In the genomic region with DNA sequence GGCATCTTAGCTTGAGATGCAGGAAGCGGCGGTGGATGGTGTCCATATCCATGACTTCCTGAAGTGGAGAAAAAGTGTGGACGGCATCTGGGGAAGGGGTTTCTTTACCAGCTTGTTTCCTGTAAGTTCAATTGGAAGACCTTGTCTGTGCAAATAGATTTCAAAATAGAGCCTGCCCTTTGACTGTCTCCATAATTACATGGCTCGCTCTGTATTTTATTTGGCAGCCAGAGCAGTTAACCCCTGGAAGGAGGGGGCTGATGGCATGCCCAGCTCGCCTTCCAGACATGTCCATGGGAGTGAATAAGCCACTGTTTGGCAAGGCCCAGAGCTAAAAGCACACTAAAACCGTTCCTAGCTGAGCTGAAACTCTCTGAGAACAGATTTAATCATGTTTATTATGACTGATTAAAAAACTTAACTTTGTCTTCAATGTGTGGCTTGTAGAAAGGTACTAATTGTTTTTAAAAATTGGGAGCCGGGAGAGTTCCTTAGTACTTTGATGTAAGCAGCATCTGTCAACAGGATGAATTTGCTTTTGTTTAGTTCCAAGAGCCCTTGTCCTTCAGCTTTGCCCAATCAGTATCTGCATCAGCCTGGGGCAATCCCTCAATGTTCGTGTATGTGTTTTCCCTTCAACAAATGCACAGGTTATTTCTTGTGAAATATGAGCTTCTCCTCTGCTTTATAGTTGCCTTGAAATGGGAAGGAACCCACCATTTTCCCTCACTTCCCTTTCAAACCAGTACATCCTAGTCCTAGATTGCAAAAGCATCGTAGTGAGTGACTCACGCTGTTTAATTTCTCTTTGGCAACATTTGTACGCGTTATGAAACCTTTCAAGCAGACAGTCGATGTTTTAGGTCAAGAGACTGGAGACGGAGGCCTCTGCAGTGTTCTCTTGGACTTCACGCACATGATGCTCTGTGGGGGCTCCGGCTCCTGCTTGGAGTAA, we compare ENCODE assay signal across 10 mouse cellular contexts. TPM values are rescaled to one million over a fixed set of nuclear protein-coding genes. Genes with fewer than 3 reads are reported as not detected.
DNase-seq lines count a peak whose midpoint lies in the region; ATAC-seq lines count a peak whose summit lies in the region.
"Had no signal": no experiment of that assay in that cellular context is flagged by ENCODE, and none has a peak within 500 bp of the region (broad histone marks: within the 10 kb centered on the region; RNA-seq: fewer than 3 reads in every experiment).

No protein-coding gene starts in this region.

- H3K27ac ChIP-seq in liver, embryonic 15.5 days (replicated peaks): 0 out of 2 replicates have a peak overlapping the region, but pooled peaks have one; percentile 11
- H3K27ac ChIP-seq: hindbrain, embryonic 12.5 days; neural tube, embryonic 12.5 days had no signal

- H3K4me3 ChIP-seq in liver, embryonic 15.5 days (replicated peaks): no peak overlapping the region
- H3K4me3 ChIP-seq: hindbrain, embryonic 12.5 days; neural tube, embryonic 12.5 days had no signal

- no peaks in the 10 kb centered on the region for H3K27me3 ChIP-seq in liver, embryonic 15.5 days
- H3K27me3 ChIP-seq: hindbrain, embryonic 12.5 days; neural tube, embryonic 12.5 days had no signal

- no peak for DNase-seq in liver
- peak; percentile 44 for DNase-seq in adrenal gland, postnatal 14 days
- DNase-seq in fibroblast of lung, adult 2 months (ENCODE audit: low read depth): peak; percentile 91
- no peak for DNase-seq in testis, postnatal 14 days (ENCODE audit: low spot score)
- DNase-seq in heart, adult 11 months: no peak
- DNase-seq: cerebellum, adult 18-20 months had no signal

- no peak overlapping the region for H3K9ac ChIP-seq in liver, embryonic 15.5 days
- H3K9ac ChIP-seq: hindbrain, embryonic 12.5 days; neural tube, embryonic 12.5 days had no signal

- peak; percentile 37 for ATAC-seq in liver, embryonic 15.5 days (ENCODE audit: insufficient read depth)
- ATAC-seq in monocyte, adult 5-6 weeks (replicated peaks; ENCODE audit: insufficient number of reproducible peaks, low FRiP score, low TSS enrichment, poor library complexity, severe bottlenecking): peak; percentile 77

- no peaks in the 10 kb centered on the region for H3K9me3 ChIP-seq in liver, embryonic 15.5 days (replicated peaks)
- H3K9me3 ChIP-seq: hindbrain, embryonic 12.5 days; neural tube, embryonic 12.5 days had no signal

- H3K4me1 ChIP-seq in liver, embryonic 15.5 days (replicated peaks): 0 out of 2 replicates have a peak, but pooled peaks cover 4% of the 10 kb centered on the region

- no peaks in the 10 kb centered on the region for H3K36me3 ChIP-seq in liver, embryonic 15.5 days (replicated peaks)
- H3K36me3 ChIP-seq: hindbrain, embryonic 12.5 days; neural tube, embryonic 12.5 days had no signal

- WGBS in liver, embryonic 15.5 days (ENCODE audit: insufficient replicate concordance): 67% methylated on average over 16 of the region's 16 CpGs

- H3K4me2 ChIP-seq in liver, embryonic 15.5 days: peak overlapping the region; percentile 2; the same call in 1 of the 2 replicates
- H3K4me2 ChIP-seq: hindbrain, embryonic 12.5 days; neural tube, embryonic 12.5 days had no signal

RNA-seq across cellular contexts. Expression of a gene that starts 28.4 kb away (rescaled TPM):
- polyA plus RNA-seq in liver, embryonic 15.5 days (2015; fragmentation: Nextera tagmentation; extraction: Ambion mirVana): 0.05 and 0.17 TPM in 2 replicates
- total RNA-seq in adrenal gland, postnatal 14 days (2021): 0.11 and 0.26 TPM in 2 replicates
- total RNA-seq in monocyte, adult 5-6 weeks (2017): not detected in 3 replicates

RNA-seq across cellular contexts. Expression of a gene that starts 46.5 kb away (rescaled TPM):
- polyA plus RNA-seq in liver, embryonic 15.5 days (2015; fragmentation: Nextera tagmentation; extraction: Ambion mirVana): 21.0 and 21.4 TPM in 2 replicates
- 36.3 and 36.5 TPM in 2 replicates for total RNA-seq in adrenal gland, postnatal 14 days (2021)
- total RNA-seq in monocyte, adult 5-6 weeks (2017): 5.3 to 12.0 TPM (median 5.9 TPM) in 3 replicates

RNA-seq across cellular contexts. Expression of a gene that starts 47.0 kb away (rescaled TPM):
- polyA plus RNA-seq in liver, embryonic 15.5 days (2015; fragmentation: Nextera tagmentation; extraction: Ambion mirVana): 0.03 TPM in 1 of 2 replicates, not detected in the other
- total RNA-seq in adrenal gland, postnatal 14 days (2021): 0.19 and 0.22 TPM in 2 replicates
- 0.53 TPM in 1 of 3 replicates, not detected in the others for total RNA-seq in monocyte, adult 5-6 weeks (2017)

Comparison
In these comparisons a context has a peak if more than half of its experiments do, and no peak if none do; other contexts are left out.
1. DNase-seq: peak in adrenal gland, postnatal 14 days (single experiment) and fibroblast of lung, adult 2 months (single experiment); none in liver (single experiment), testis, postnatal 14 days (single experiment) and heart, adult 11 months (single experiment).